Mouse (Mus musculus) left cerebral cortex, postnatal 36 days (tissue): Measurements from ENCODE around the gene 4930564D02Rik. TPM values are rescaled to one million over a fixed set of nuclear protein-coding genes. Genes with fewer than 3 reads are reported as not detected.
A peak's percentile ranks its signal among the peaks of the same experiment; 100 is the strongest.

Source experiments
- DNase-seq, 2 experiments: peaks; one replicate each; pipeline ENCODE4 v3.0.0; 2021 to 2022; ENCODE audit warnings: low spot score in 2 of 2, mixed read lengths in 1 of 2
- intact Hi-C: fragments of 180-260 bp; cut with DNase I; formaldehyde crosslinking; loops from one replicate; pipeline ENCODE4 v1.15.1; 2025
- total RNA-seq, 2 experiments: library from RNA; stranded (reverse); gene quantifications; 2 replicates each; pipeline ENCODE4 v1.2.3; 2021

Gene 4930564D02Rik
- not detected for total RNA-seq

GRCm38 (mm10) chr3:105066544-105066943, at the start of gene 4930564D02Rik:
Gene 4930564D02Rik (plus strand): TSS chr3:105066844.
- intact Hi-C loops, result no loop called here
- DNase-seq, result no peak

- DNase-seq, result no peak
- intact Hi-C loops, result no loop called here
Measured at GRCm38 (mm10) chr3:105017314-105017713, 49.3 kb upstream of the 4930564D02Rik start.

- intact Hi-C loops, result no loop called here
- DNase-seq, result no peak
Measured at GRCm38 (mm10) chr3:105018085-105018782, 48.4 kb upstream of the 4930564D02Rik start.

GRCm38 (mm10) chr3:105018783-105019105, 47.9 kb upstream of the 4930564D02Rik start:
- intact Hi-C loops, result no loop called here

GRCm38 (mm10) chr3:105019826-105020692, 46.6 kb upstream of the 4930564D02Rik start:
- intact Hi-C loops, result no loop called here
- no peak for DNase-seq

More at GRCm38 (mm10) chr3:105018783-105019105, 47.9 kb upstream of the 4930564D02Rik start:
- DNase-seq, result no peak

GRCm38 (mm10) chr3:105023371-105024005, 43.2 kb upstream of the 4930564D02Rik start:
- intact Hi-C loops, result no loop called here

GRCm38 (mm10) chr3:105036281-105036847, 30.3 kb upstream of the 4930564D02Rik start:
- DNase-seq, result peak in 1 of 2 experiments; percentile 20
- intact Hi-C loops, result no loop called here

More at GRCm38 (mm10) chr3:105023371-105024005, 43.2 kb upstream of the 4930564D02Rik start:
- DNase-seq, result no peak

- intact Hi-C loops, result no loop called here
- no peak for DNase-seq
Measured at GRCm38 (mm10) chr3:105037240-105037770, 29.3 kb upstream of the 4930564D02Rik start.

- intact Hi-C loops, result no loop called here
- DNase-seq, result no peak
Measured at GRCm38 (mm10) chr3:105040002-105040401, 26.6 kb upstream of the 4930564D02Rik start.

- intact Hi-C loops, result no loop called here
- peak in 1 of 2 experiments; percentile 18 for DNase-seq
Measured at GRCm38 (mm10) chr3:105040983-105041625, 25.5 kb upstream of the 4930564D02Rik start.

- intact Hi-C loops, result no loop called here
Measured at GRCm38 (mm10) chr3:105043746-105044145, 22.9 kb upstream of the 4930564D02Rik start.

GRCm38 (mm10) chr3:105046870-105047269, 19.8 kb upstream of the 4930564D02Rik start:
- intact Hi-C loops, result no loop called here
- DNase-seq, result no peak

More at GRCm38 (mm10) chr3:105043746-105044145, 22.9 kb upstream of the 4930564D02Rik start:
- no peak for DNase-seq

- DNase-seq, result peak; percentile 18 to 34
- intact Hi-C loops, result no loop called here
Measured at GRCm38 (mm10) chr3:105047616-105048015, 19.0 kb upstream of the 4930564D02Rik start.

- no peak for DNase-seq
- intact Hi-C loops, result loop anchor here (5.0 kb wide), 2 partner anchors 43 to 188 kb away; partner anchors contain the start of genes Capza1 and St7l
Measured at GRCm38 (mm10) chr3:105049848-105050247, 16.8 kb upstream of the 4930564D02Rik start.

GRCm38 (mm10) chr3:105051103-105051502, 15.5 kb upstream of the 4930564D02Rik start:
- DNase-seq, result no peak
- intact Hi-C loops, result loop anchor here (5.0 kb wide), 2 partner anchors 44 to 189 kb away; partner anchors contain the start of genes Capza1 and St7l

- no peak for DNase-seq
- intact Hi-C loops, result loop anchor here (5.0 kb wide), 2 partner anchors 45 to 190 kb away; partner anchors contain the start of genes Capza1 and St7l
Measured at GRCm38 (mm10) chr3:105052171-105052936, 14.3 kb upstream of the 4930564D02Rik start.

GRCm38 (mm10) chr3:105052937-105053697, 13.5 kb upstream of the 4930564D02Rik start, which contains the start of gene Cttnbp2nl:
Gene Cttnbp2nl (minus strand): TSS chr3:105053146.
- intact Hi-C loops, result loop anchor here (5.0 kb wide), 2 partner anchors 46 to 191 kb away; partner anchors contain the start of genes Capza1 and St7l
- peak; percentile 99 for DNase-seq
